Mouse (Mus musculus): ENCODE measurements around the gene Micall1. TPM values are rescaled to one million over a fixed set of nuclear protein-coding genes. Genes with fewer than 3 reads are reported as not detected.

The Micall1 gene
- polyA plus RNA-seq, 1 experiment from 2014 or later: 0.92 TPM

DNA sequence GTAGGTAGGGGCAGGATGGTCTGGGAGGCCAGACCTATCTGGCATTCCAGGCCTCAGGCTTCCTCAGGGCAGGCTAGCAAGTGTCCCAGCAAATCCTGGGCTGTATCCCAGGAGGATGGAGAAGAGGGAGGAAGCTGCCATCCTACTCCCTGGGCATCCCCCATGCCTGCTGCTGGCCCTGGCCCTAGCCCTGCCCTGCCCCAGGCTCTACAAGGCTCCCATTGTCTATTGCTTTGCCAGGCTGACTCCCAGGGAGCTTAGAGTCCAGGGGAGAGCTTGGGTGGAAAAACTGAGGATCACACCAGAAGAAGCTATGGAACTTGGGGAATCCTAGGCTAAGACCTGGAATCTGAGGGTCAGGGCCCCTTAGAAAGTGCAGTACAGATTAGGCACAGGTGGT, 7.2 kb upstream of the Micall1 start:
- ATAC-seq: no peak
- H3K4me1 ChIP-seq (ENCODE audit: insufficient read depth): peaks cover 9% of the 10 kb centered on the region

DNA sequence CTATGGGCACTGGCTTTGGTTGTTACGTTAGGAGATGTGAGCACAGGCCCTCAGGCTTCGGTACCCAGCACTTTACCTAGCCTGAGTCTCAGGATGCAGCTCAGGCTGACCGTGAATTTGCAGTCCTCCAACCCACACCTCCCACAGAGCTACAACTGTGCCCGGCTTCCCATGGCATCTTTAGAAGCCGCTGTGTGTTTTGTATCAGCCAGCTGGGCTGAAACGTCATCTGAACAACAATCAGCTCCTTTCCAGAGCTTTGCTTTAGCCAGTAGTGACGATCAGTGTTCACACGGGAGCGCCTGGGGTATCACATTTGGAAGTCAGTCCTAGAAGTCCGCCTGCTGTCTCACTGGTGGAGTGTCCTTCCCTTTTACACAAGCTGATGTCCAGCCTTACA, 5.4 kb upstream of the Micall1 start:
- H3K4me1 ChIP-seq (ENCODE audit: insufficient read depth): peaks cover 2% of the 10 kb centered on the region
- no peak overlapping the region for H3K27ac ChIP-seq (ENCODE audit: low read depth)
- no peaks in the 10 kb centered on the region for H3K27me3 ChIP-seq (ENCODE audit: insufficient read depth, low read length)
- H3K4me2 ChIP-seq (ENCODE audit: low read depth, low read length): no peak overlapping the region
- WGBS (ENCODE audit: insufficient replicate concordance): 76% methylated on average over 10 of the region's 10 CpGs
- H3K4me3 ChIP-seq (ENCODE audit: low read depth, low read length): no peak overlapping the region
- H3K9ac ChIP-seq (replicated peaks): no peak overlapping the region
- no peak for ATAC-seq
- TF ChIP-seq EP300 (IDR thresholded peaks at IDR 0.05; ENCODE audit: low read depth): no peak
- no peak for TF ChIP-seq CTCF (IDR thresholded peaks at IDR 0.05; ENCODE audit: low read depth)
- DNase-seq: no peak
- H3K9me3 ChIP-seq (ENCODE audit: low read length): no peaks in the 10 kb centered on the region
- no peaks in the 10 kb centered on the region for H3K36me3 ChIP-seq (replicated peaks; ENCODE audit: insufficient read depth, low read length)

More for the DNA sequence above, 7.2 kb upstream of the Micall1 start:
- DNase-seq: no peak
- Histone ChIP-seq H3K27ac (ENCODE audit: low read depth) (no peak overlapping the region), H3K4me3 (ENCODE audit: low read depth, low read length) (no peak overlapping the region), H3K9me3 (ENCODE audit: low read length) (no peaks in the 10 kb centered on the region), H3K36me3 (replicated peaks; ENCODE audit: insufficient read depth, low read length) (no peaks in the 10 kb centered on the region), H3K9ac (replicated peaks) (no peak overlapping the region), H3K4me2 (ENCODE audit: low read depth, low read length) (no peak overlapping the region), H3K27me3 (ENCODE audit: insufficient read depth, low read length) (no peaks in the 10 kb centered on the region)
- TF ChIP-seq EP300 (IDR thresholded peaks at IDR 0.05; ENCODE audit: low read depth) (no peak), CTCF (IDR thresholded peaks at IDR 0.05; ENCODE audit: low read depth) (no peak)

DNA sequence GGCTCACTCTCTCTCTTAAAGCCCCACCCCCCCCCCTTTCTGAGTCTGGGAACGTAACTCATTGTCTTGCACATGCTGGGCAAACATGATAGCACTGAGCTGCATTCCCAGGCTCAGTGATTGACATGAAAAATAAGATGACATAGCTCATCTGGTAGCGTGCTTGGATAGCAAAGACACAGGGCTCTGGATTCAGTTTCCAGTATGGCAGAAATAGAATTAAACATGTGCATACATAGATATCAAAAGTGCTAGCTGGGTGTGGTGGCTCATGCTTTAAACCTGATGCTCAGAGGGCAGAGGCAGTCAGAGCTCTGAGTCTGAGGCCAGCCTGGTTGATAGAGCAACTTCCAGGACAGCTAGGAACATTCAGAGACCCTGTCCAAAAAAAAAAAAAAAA, 2.9 kb upstream of the Micall1 start:
- 52% methylated on average over 2 of the region's 2 CpGs for WGBS (ENCODE audit: insufficient replicate concordance)
- DNase-seq: no peak
- H3K4me1 ChIP-seq (ENCODE audit: insufficient read depth): peaks cover 22% of the 10 kb centered on the region
- no peak overlapping the region for H3K27ac ChIP-seq (ENCODE audit: low read depth)
- H3K4me3 ChIP-seq (ENCODE audit: low read depth, low read length): no peak overlapping the region
- H3K9ac ChIP-seq (replicated peaks): no peak overlapping the region
- H3K4me2 ChIP-seq (ENCODE audit: low read depth, low read length): no peak overlapping the region
- H3K36me3 ChIP-seq (replicated peaks; ENCODE audit: insufficient read depth, low read length): no peaks in the 10 kb centered on the region
- H3K9me3 ChIP-seq (ENCODE audit: low read length): no peaks in the 10 kb centered on the region
- ATAC-seq: peak; percentile 67
- TF ChIP-seq CTCF (IDR thresholded peaks at IDR 0.05; ENCODE audit: low read depth) (no peak), EP300 (IDR thresholded peaks at IDR 0.05; ENCODE audit: low read depth) (peak; percentile 58)
- no peaks in the 10 kb centered on the region for H3K27me3 ChIP-seq (ENCODE audit: insufficient read depth, low read length)

DNA sequence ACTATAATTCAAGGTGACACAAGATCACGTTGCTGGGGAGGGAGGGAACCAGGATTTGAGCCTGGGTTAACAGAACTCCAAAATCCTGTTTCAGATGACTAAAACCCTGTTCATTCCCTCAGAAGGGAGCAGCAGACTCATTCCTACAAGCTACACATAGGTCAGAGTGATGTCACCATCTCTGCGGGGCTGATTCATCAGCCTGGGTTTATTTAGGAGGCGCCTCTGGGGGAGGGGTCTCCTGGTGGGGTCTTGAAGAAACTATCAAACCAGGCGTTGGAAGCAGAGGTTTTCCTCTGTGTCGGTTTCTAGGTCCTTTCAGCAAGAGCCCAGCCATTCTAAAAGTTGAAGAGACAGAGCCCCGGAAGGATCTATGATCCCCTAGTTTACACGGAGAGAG, 732 bp upstream of the Micall1 start:
- Histone ChIP-seq H3K36me3 (replicated peaks; ENCODE audit: insufficient read depth, low read length) (no peaks in the 10 kb centered on the region; the same call in 1 of the 2 replicates), H3K4me2 (ENCODE audit: low read depth, low read length) (0 out of 2 replicates have a peak overlapping the region, but pooled peaks have one; percentile 97), H3K9me3 (ENCODE audit: low read length) (no peaks in the 10 kb centered on the region), H3K4me3 (ENCODE audit: low read depth, low read length) (no peak overlapping the region), H3K9ac (replicated peaks) (peak overlapping the region; percentile 88; the same call in 1 of the 2 replicates), H3K4me1 (ENCODE audit: insufficient read depth) (peaks cover 23% of the 10 kb centered on the region), H3K27me3 (ENCODE audit: insufficient read depth, low read length) (no peaks in the 10 kb centered on the region), H3K27ac (ENCODE audit: low read depth) (no peak overlapping the region)
- no peak for ATAC-seq
- WGBS (ENCODE audit: insufficient replicate concordance): 41% methylated on average over 7 of the region's 7 CpGs
- TF ChIP-seq CTCF (IDR thresholded peaks at IDR 0.05; ENCODE audit: low read depth): no peak
- no peak for TF ChIP-seq EP300 (IDR thresholded peaks at IDR 0.05; ENCODE audit: low read depth)
- DNase-seq: no peak

DNA sequence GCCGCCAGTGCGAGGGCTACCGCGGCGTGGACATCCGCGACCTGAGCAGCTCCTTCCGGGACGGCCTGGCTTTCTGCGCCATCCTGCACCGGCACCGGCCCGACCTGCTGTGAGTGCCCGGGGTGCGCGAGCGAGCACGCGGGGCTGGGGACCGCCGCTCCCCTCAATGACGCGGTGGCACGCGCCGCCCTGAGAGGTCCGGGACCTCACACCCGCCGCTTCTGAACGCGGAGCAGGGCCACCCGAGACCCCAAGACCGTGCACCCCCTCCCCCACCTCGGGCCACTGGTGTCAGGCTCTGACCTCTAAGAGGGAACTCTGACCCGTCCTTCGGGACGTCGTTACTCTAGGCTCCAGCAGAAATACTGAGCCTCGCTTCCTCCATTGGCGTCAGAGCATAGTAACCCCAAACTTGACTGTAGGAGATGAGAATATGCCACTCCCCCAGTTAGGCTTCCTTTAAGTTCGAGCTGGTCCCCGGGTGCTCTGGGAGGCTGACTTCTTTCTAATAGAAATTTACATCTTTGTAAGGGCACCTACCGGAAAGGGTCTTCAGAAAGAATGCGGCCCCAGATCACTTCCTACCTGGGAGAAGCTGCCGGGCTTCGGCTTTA, 730 bp downstream of the Micall1 start:
- Histone ChIP-seq H3K9me3 (ENCODE audit: low read length) (no peaks in the 10 kb centered on the region), H3K4me2 (ENCODE audit: low read depth, low read length) (peak overlapping the region; percentile 97), H3K4me1 (ENCODE audit: insufficient read depth) (peaks cover 23% of the 10 kb centered on the region), H3K27ac (ENCODE audit: low read depth) (peak overlapping the region; percentile 82), H3K36me3 (replicated peaks; ENCODE audit: insufficient read depth, low read length) (no peaks in the 10 kb centered on the region; the same call in 1 of the 2 replicates), H3K27me3 (ENCODE audit: insufficient read depth, low read length) (no peaks in the 10 kb centered on the region), H3K9ac (replicated peaks) (peak overlapping the region; percentile 88), H3K4me3 (ENCODE audit: low read depth, low read length) (peak overlapping the region; percentile 73)
- DNase-seq: no peak
- peak; percentile 63 for ATAC-seq
- under 1% methylated on average over 41 of the region's 46 CpGs for WGBS (ENCODE audit: insufficient replicate concordance)
- TF ChIP-seq EP300 (IDR thresholded peaks at IDR 0.05; ENCODE audit: low read depth) (no peak), CTCF (IDR thresholded peaks at IDR 0.05; ENCODE audit: low read depth) (no peak)

DNA sequence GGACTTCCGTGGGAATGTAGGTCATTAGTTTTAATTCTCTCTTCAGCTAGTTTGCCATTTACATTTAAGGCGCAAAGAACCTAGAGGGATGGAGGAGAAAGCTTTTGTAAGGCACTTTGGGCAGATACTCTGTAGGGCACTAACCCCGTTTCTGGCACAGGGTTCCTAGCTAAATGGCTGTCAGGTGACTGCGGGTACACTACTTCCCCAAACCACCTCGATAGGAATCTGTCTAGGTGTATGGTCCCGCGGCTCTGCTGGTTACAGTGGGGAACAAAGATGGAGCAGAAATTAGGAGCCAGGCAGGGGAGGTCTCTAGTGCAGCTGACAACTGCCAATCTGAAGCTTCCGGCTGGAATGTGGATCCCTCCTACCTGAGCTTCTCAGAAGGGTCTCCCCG, 1.3 kb downstream of the Micall1 start:
- Histone ChIP-seq H3K36me3 (replicated peaks; ENCODE audit: insufficient read depth, low read length) (no peaks in the 10 kb centered on the region; the same call in 1 of the 2 replicates), H3K4me3 (ENCODE audit: low read depth, low read length) (peak overlapping the region; percentile 73), H3K9ac (replicated peaks) (peak overlapping the region; percentile 88), H3K4me2 (ENCODE audit: low read depth, low read length) (peak overlapping the region; percentile 97), H3K4me1 (ENCODE audit: insufficient read depth) (peaks cover 23% of the 10 kb centered on the region), H3K27ac (ENCODE audit: low read depth) (no peak overlapping the region), H3K9me3 (ENCODE audit: low read length) (no peaks in the 10 kb centered on the region), H3K27me3 (ENCODE audit: insufficient read depth, low read length) (no peaks in the 10 kb centered on the region)
- no peak for TF ChIP-seq EP300 (IDR thresholded peaks at IDR 0.05; ENCODE audit: low read depth)
- no peak for TF ChIP-seq CTCF (IDR thresholded peaks at IDR 0.05; ENCODE audit: low read depth)
- DNase-seq (no peak), ATAC-seq (no peak)
- WGBS (ENCODE audit: insufficient replicate concordance): 21% methylated on average over 9 of the region's 9 CpGs
